Mouse (Mus musculus) right cerebral cortex, postnatal 25 days (tissue): ENCODE measurements at regions not wholly inside any gene's neighbourhood (a gene's known extent, or its start where the extent isn't known, plus 50 kb on each side); places are given as distances from the start of the nearest gene placed in this dataset.
"Not testable (repeated sequence)": the region's sequence is repeated elsewhere in the genome, so short reads cannot be mapped to it uniquely, and the experiment has no call there.

ENCODE experiments used
- DNase-seq: peaks from one replicate; pipeline ENCODE4 v3.0.0; 2022

- DNase-seq = no peak
Observed at GRCm38 (mm10) chr7:122820587-122821535, 144.6 kb upstream of the Rbbp6 start.

- DNase-seq = peak; percentile 31
Observed at GRCm38 (mm10) chr7:122823429-122823828, 142.1 kb upstream of the Rbbp6 start.

GRCm38 (mm10) chr7:122839091-122839490, 126.4 kb upstream of the Rbbp6 start:
- no peak for DNase-seq

GRCm38 (mm10) chr7:122844831-122845230, 120.7 kb upstream of the Rbbp6 start:
- peak; percentile 11 for DNase-seq

GRCm38 (mm10) chr7:122847376-122847775, 118.1 kb upstream of the Rbbp6 start:
- DNase-seq = peak; percentile 35

GRCm38 (mm10) chr7:122873386-122873785, 92.1 kb upstream of the Rbbp6 start:
- DNase-seq = no peak

- no peak for DNase-seq
Observed at GRCm38 (mm10) chr7:122876286-122876685, 89.2 kb upstream of the Rbbp6 start.

GRCm38 (mm10) chr7:122881890-122882500, 83.5 kb upstream of the Rbbp6 start:
- DNase-seq = not testable (repeated sequence)

- no peak for DNase-seq
Observed at GRCm38 (mm10) chr7:122886737-122887136, 78.7 kb upstream of the Rbbp6 start.

GRCm38 (mm10) chr7:122897148-122897547, 68.3 kb upstream of the Rbbp6 start:
- no peak for DNase-seq

GRCm38 (mm10) chr7:122906056-122906455, 59.4 kb upstream of the Rbbp6 start:
- no peak for DNase-seq

- peak; percentile 18 for DNase-seq
Observed at GRCm38 (mm10) chr7:122909296-122909695, 56.2 kb upstream of the Rbbp6 start.
